Mouse (Mus musculus) heart, adult 2 months (tissue): ENCODE data around the gene Xpo4. TPM values are rescaled to one million over a fixed set of nuclear protein-coding genes. Genes with fewer than 3 reads are reported as not detected.

Experiments
- DNase-seq, 2 experiments: peaks; one replicate each; pipeline ENCODE4 v3.0.0; 2021
- H3K27ac ChIP-seq: fragments of 200-600 bp; 2 replicates; pipeline ENCODE4 v1.8.1; 2022
- H3K27me3 ChIP-seq: fragments of 200-500 bp; 2 replicates; pipeline ENCODE4 v1.6.1; 2012; ENCODE audit warnings: mild to moderate bottlenecking, low read length, inconsistent platforms, mixed read lengths; ENCODE audit not compliant: control insufficient read depth, insufficient read depth
- H3K36me3 ChIP-seq: fragments of 200-500 bp; 2 replicates; pipeline ENCODE4 v1.6.1; 2012; ENCODE audit warnings: low read length, inconsistent platforms; ENCODE audit not compliant: control insufficient read depth, insufficient read depth
- H3K4me1 ChIP-seq: fragments of 200-500 bp; 2 replicates; pipeline ENCODE4 v1.6.1; 2011; ENCODE audit warnings: low read length; ENCODE audit not compliant: control insufficient read depth, insufficient read depth
- H3K4me3 ChIP-seq: fragments of 200-600 bp; 2 replicates; pipeline ENCODE4 v1.8.1; 2022
- H3K79me2 ChIP-seq: fragments of 200-500 bp; replicated peaks from 2 replicates; pipeline ENCODE4 v1.6.1; 2012; ENCODE audit warnings: mild to moderate bottlenecking, inconsistent platforms, low read length, moderate library complexity, mixed read lengths; ENCODE audit not compliant: control insufficient read depth, insufficient read depth
- H3K9ac ChIP-seq: fragments of 200-500 bp; 2 replicates; pipeline ENCODE4 v1.6.1; 2012; ENCODE audit warnings: low read depth, mild to moderate bottlenecking, control low read depth, inconsistent platforms, low read length, mixed read lengths
- CTCF ChIP-seq: fragments of 200-600 bp; IDR thresholded peaks from 2 replicates; pipeline ENCODE4 v1.8.1; 2022; ENCODE audit warnings: antibody characterized with exemption, mild to moderate bottlenecking, moderate library complexity
- EP300 ChIP-seq: fragments of 200-500 bp; IDR thresholded peaks from 2 replicates; pipeline ENCODE4 v1.6.1; 2011; ENCODE audit warnings: low read depth, low read length, control low read depth; ENCODE audit not compliant: insufficient read depth
- POLR2A ChIP-seq: fragments of 200-500 bp; IDR thresholded peaks from 2 replicates; pipeline ENCODE4 v1.6.1; 2011; ENCODE audit warnings: mild to moderate bottlenecking, low read depth, low read length, control low read depth; ENCODE audit not compliant: insufficient read depth
- whole genome bisulfite sequencing: fragments of 180-500 bp; shearing (Covaris S2); methylation state at CpG from one replicate; pipeline ENCODE4 v1.1.7; 2018; 5-methylcytosine and 5-hydroxymethylcytosine counted together
- intact Hi-C: fragments of 180-260 bp; cut with DNase I; formaldehyde crosslinking; loops from one replicate; pipeline ENCODE4 v1.15.1; 2025
- polyA plus RNA-seq: library from polyadenylated mRNA; depleted of rRNA; stranded (reverse); fragments of >200 nt; gene quantifications from 2 replicates; pipeline ENCODE4 v1.2.3, GENCODE M21; 2012
- total RNA-seq, 2 experiments: library from RNA; stranded (reverse); gene quantifications; 2 replicates each; pipeline ENCODE4 v1.2.3; 2021

Gene Xpo4
- total and polyA plus RNA-seq, 3 experiments: 2.8 to 12.7 (median 10.9) TPM

- no peaks in the 10 kb centered on the region for H3K27me3 ChIP-seq
- 58% methylated on average over 11 of the region's 11 CpGs for WGBS
- no peak overlapping the region for H3K4me3 ChIP-seq
- H3K4me1 ChIP-seq: peaks cover 31% of the 10 kb centered on the region
- no peak overlapping the region for H3K9ac ChIP-seq
- no peaks in the 10 kb centered on the region for H3K36me3 ChIP-seq
- DNase-seq: no peak
- no peaks in the 10 kb centered on the region for H3K79me2 ChIP-seq
- no peak for TF ChIP-seq EP300
- TF ChIP-seq CTCF: no peak
- TF ChIP-seq POLR2A: no peak
- peak overlapping the region; percentile 79; the same call in 1 of the 2 replicates for H3K27ac ChIP-seq
- intact Hi-C loops: loop anchor here (2.0 kb wide), 2 partner anchors 37 to 85 kb away; partner anchors contain the start of gene Eef1akmt1
Measured at GRCm38 (mm10) chr14:57533841-57534240, 131.4 kb downstream of the Xpo4 start.

- 58% methylated on average over 3 of the region's 3 CpGs for WGBS
- H3K27ac ChIP-seq: no peak overlapping the region
- H3K79me2 ChIP-seq: no peaks in the 10 kb centered on the region
Measured at GRCm38 (mm10) chr14:57533214-57533613, 132.0 kb downstream of the Xpo4 start.

DNA sequence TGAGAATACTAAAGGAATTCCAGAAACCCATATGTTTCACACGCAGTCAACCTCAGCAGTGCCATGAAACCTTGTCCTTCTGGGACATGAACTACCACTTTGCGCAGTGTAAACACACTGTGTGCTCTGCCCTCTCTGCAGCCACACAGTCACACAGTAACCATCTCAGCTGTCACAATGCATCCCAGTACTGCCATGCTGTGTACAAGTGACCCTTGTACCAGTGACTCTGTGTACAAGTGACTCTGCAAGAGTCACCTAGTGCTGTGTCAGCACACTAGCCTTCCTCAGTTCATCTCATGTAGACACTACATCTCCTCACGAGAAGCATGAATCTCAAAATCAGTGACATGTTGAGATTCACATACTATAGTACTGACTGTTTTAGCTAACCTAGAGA is 132.7 kb downstream of the Xpo4 start:
- Histone ChIP-seq H3K4me1 (peaks cover 27% of the 10 kb centered on the region), H3K36me3 (no peaks in the 10 kb centered on the region), H3K9ac (no peak overlapping the region), H3K79me2 (no peaks in the 10 kb centered on the region), H3K27me3 (no peaks in the 10 kb centered on the region), H3K4me3 (no peak overlapping the region), H3K27ac (no peak overlapping the region)
- intact Hi-C loops: loop anchor here (2.0 kb wide), 1 partner anchor 86 kb away; no protein-coding TSS in a partner anchor
- 96% methylated on average over 3 of the region's 3 CpGs for WGBS
- no peak for DNase-seq
- TF ChIP-seq POLR2A (no peak), CTCF (no peak), EP300 (no peak)

More at GRCm38 (mm10) chr14:57533214-57533613, 132.0 kb downstream of the Xpo4 start:
- Histone ChIP-seq H3K9ac (no peak overlapping the region), H3K36me3 (no peaks in the 10 kb centered on the region), H3K4me3 (no peak overlapping the region), H3K27me3 (no peaks in the 10 kb centered on the region), H3K4me1 (peaks cover 31% of the 10 kb centered on the region)
- TF ChIP-seq POLR2A: no peak
- TF ChIP-seq CTCF: peak; percentile 86
- no peak for TF ChIP-seq EP300
- intact Hi-C loops: loop anchor here (2.0 kb wide), 1 partner anchor 86 kb away; no protein-coding TSS in a partner anchor
- peak; percentile 42 to 72 for DNase-seq

DNA sequence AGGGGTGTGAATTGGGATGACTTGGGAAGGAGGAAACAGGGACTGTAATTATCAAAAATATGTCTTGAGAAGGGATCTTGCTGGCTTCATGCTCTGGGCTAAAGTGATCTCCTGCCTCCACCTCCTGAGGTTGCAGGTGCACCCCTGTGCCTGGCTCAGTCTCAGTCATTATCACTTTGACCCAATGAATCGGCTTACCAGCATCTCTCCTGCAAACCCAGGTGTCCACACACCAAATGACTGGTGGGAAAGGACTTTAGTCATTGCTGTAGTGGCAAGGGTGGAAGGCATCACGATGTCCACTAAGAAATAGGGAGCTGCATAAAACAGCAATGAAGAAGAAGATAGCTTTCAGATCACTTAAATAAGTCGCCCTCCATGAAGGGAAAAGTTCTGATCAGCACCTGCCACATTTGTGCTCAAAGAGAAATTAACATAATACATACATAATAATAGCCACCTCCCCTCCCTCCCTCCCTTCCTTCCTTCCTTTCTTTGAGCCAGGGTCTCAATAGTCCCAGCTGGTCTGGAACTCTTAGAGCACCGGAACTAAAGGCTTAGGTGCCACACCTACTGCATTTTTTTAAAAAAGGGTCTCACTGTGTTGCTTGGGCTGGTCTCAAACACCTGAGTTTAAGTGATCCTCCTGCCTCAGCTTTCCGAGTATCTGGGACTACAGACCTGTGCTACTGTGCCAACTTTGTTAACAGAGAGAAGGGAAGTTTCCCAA is 135.3 kb downstream of the Xpo4 start:
- no peak for DNase-seq
- intact Hi-C loops: no loop called here
- no peak overlapping the region for H3K9ac ChIP-seq
- H3K4me3 ChIP-seq: no peak overlapping the region
- no peaks in the 10 kb centered on the region for H3K36me3 ChIP-seq
- peaks cover 10% of the 10 kb centered on the region for H3K4me1 ChIP-seq
- no peaks in the 10 kb centered on the region for H3K79me2 ChIP-seq
- TF ChIP-seq EP300: no peak
- TF ChIP-seq POLR2A: no peak
- no peak for TF ChIP-seq CTCF
- no peaks in the 10 kb centered on the region for H3K27me3 ChIP-seq
- WGBS: 65% methylated on average over 5 of the region's 5 CpGs
- peak overlapping the region; percentile 30; the same call in 1 of the 2 replicates for H3K27ac ChIP-seq

GRCm38 (mm10) chr14:57529086-57529785 is 136.0 kb downstream of the Xpo4 start:
- 27% methylated on average over 10 of the region's 10 CpGs for WGBS
- H3K9ac ChIP-seq: no peak overlapping the region
- H3K36me3 ChIP-seq: no peaks in the 10 kb centered on the region
- peaks cover 5% of the 10 kb centered on the region for H3K4me1 ChIP-seq
- no peak overlapping the region for H3K4me3 ChIP-seq
- H3K27me3 ChIP-seq: no peaks in the 10 kb centered on the region
- TF ChIP-seq EP300 (0 out of 2 replicates have a peak, but pooled peaks have one; percentile 60), POLR2A (peak; percentile 23; the same call in 1 of the 2 replicates), CTCF (no peak)
- DNase-seq: peak; percentile 43 to 57
- intact Hi-C loops: no loop called here
- no peaks in the 10 kb centered on the region for H3K79me2 ChIP-seq
- peak overlapping the region; percentile 30; the same call in 1 of the 2 replicates for H3K27ac ChIP-seq
